9 mouse cellular contexts compared by ENCODE assay signal in genomic region chr6:118195108-118195507, GRCm38 (mm10). TPM values are rescaled to one million over a fixed set of nuclear protein-coding genes. Genes with fewer than 3 reads are reported as not detected.
DNase-seq lines count a peak whose midpoint lies in the region; ATAC-seq and TF ChIP-seq lines count a peak whose summit lies in the region.
"Had no signal": no experiment of that assay in that cellular context is flagged by ENCODE, and none has a peak within 500 bp of the region (broad histone marks: within the 10 kb centered on the region; RNA-seq: fewer than 3 reads in every experiment).

No protein-coding gene starts in this region.

- no peak overlapping the region for H3K4me3 ChIP-seq in midbrain, embryonic 10.5 days
- H3K4me3 ChIP-seq in midbrain, embryonic 13.5 days (replicated peaks): no peak overlapping the region
- H3K4me3 ChIP-seq in kidney, embryonic 14.5 days (ENCODE audit: low read length): peak overlapping the region; percentile 65; the same call in 1 of the 2 replicates
- no peak overlapping the region for H3K4me3 ChIP-seq in liver, embryonic 14.5 days (ENCODE audit: insufficient read depth in 1 of 2, low read depth in 2 of 2, low read length in 2 of 2)
- H3K4me3 ChIP-seq: lung, embryonic 15.5 days had no signal

- TF ChIP-seq EP300 in liver, embryonic 14.5 days (IDR thresholded peaks at IDR 0.05; ENCODE audit: low read depth): no peak

- peak; percentile 60 for TF ChIP-seq CTCF in liver, embryonic 14.5 days (IDR thresholded peaks at IDR 0.05; ENCODE audit: low read depth)

- H3K9ac ChIP-seq in midbrain, embryonic 13.5 days (replicated peaks): no peak overlapping the region
- 0 out of 2 replicates have a peak overlapping the region, but pooled peaks have one; percentile 23 for H3K9ac ChIP-seq in kidney, embryonic 14.5 days (ENCODE audit: low read depth, low read length)
- H3K9ac ChIP-seq in liver, embryonic 14.5 days (replicated peaks): no peak overlapping the region
- H3K9ac ChIP-seq: lung, embryonic 15.5 days had no signal

- no peaks in the 10 kb centered on the region for H3K9me3 ChIP-seq in midbrain, embryonic 10.5 days (replicated peaks)
- H3K9me3 ChIP-seq in midbrain, embryonic 13.5 days: no peaks in the 10 kb centered on the region
- no peaks in the 10 kb centered on the region for H3K9me3 ChIP-seq in kidney, embryonic 14.5 days (ENCODE audit: control insufficient read depth, low read length)
- no peaks in the 10 kb centered on the region for H3K9me3 ChIP-seq in liver, embryonic 14.5 days (ENCODE audit: control insufficient read depth, low read length)
- H3K9me3 ChIP-seq: lung, embryonic 15.5 days had no signal

- ATAC-seq in midbrain, embryonic 13.5 days: no peak
- ATAC-seq in kidney, embryonic 14.5 days (ENCODE audit: low FRiP score, low TSS enrichment): no peak
- ATAC-seq in liver, embryonic 14.5 days (ENCODE audit: insufficient read depth): no peak

- no peaks in the 10 kb centered on the region for H3K36me3 ChIP-seq in midbrain, embryonic 10.5 days
- H3K36me3 ChIP-seq in midbrain, embryonic 13.5 days: no peaks in the 10 kb centered on the region
- H3K36me3 ChIP-seq in kidney, embryonic 14.5 days (ENCODE audit: control insufficient read depth, insufficient read depth, low read length): no peaks in the 10 kb centered on the region
- no peaks in the 10 kb centered on the region for H3K36me3 ChIP-seq in liver, embryonic 14.5 days (replicated peaks; ENCODE audit: control insufficient read depth, insufficient read depth, low read depth)
- H3K36me3 ChIP-seq: lung, embryonic 15.5 days had no signal

- H3K27ac ChIP-seq in midbrain, embryonic 10.5 days (replicated peaks): no peak overlapping the region
- H3K27ac ChIP-seq in midbrain, embryonic 13.5 days: no peak overlapping the region
- no peak overlapping the region for H3K27ac ChIP-seq in kidney, embryonic 14.5 days (ENCODE audit: low read depth, low read length)
- H3K27ac ChIP-seq in liver, embryonic 14.5 days: no peak overlapping the region
- H3K27ac ChIP-seq: lung, embryonic 15.5 days had no signal

- peaks cover 69% of the 10 kb centered on the region for H3K27me3 ChIP-seq in midbrain, embryonic 10.5 days (ENCODE audit: low read depth, poor library complexity, severe bottlenecking)
- H3K27me3 ChIP-seq in midbrain, embryonic 13.5 days: peaks cover 72% of the 10 kb centered on the region
- H3K27me3 ChIP-seq in kidney, embryonic 14.5 days (ENCODE audit: control insufficient read depth, insufficient read depth, low read length): peaks cover 49% of the 10 kb centered on the region
- peaks cover 47% of the 10 kb centered on the region for H3K27me3 ChIP-seq in liver, embryonic 14.5 days (ENCODE audit: control insufficient read depth, insufficient read depth, low read length)

- no peak overlapping the region for H3K4me2 ChIP-seq in midbrain, embryonic 13.5 days (replicated peaks)
- H3K4me2 ChIP-seq in kidney, embryonic 14.5 days (replicated peaks; ENCODE audit: low read depth, low read length): peak overlapping the region; percentile 19; the same call in 1 of the 2 replicates
- H3K4me2 ChIP-seq in liver, embryonic 14.5 days (ENCODE audit: low read depth): no peak overlapping the region
- H3K4me2 ChIP-seq: lung, embryonic 15.5 days had no signal

- DNase-seq in midbrain, embryonic 10.5 days (ENCODE audit: low spot score): peak; percentile 53
- peak; percentile 72 for DNase-seq in brain, adult 2 months (ENCODE audit: low read depth, low spot score)
- peak; percentile 22 to 55 for DNase-seq in frontal cortex, postnatal 14 days (ENCODE audit: low spot score in 2 of 2)
- no peak for DNase-seq in liver, embryonic 14.5 days (ENCODE audit: low read depth in 3 of 3, low spot score in 3 of 3)
- DNase-seq in retina, postnatal 1 day: peak; percentile 79
- no peak for DNase-seq in spleen, postnatal 36 days (ENCODE audit: low spot score in 2 of 2)

- 37% methylated on average over 8 of the region's 8 CpGs for WGBS in midbrain, embryonic 10.5 days
- 32% methylated on average over 8 of the region's 8 CpGs for WGBS in midbrain, embryonic 13.5 days
- 28% methylated on average over 8 of the region's 8 CpGs for WGBS in kidney, embryonic 14.5 days
- 23% methylated on average over 8 of the region's 8 CpGs for WGBS in liver, embryonic 14.5 days (ENCODE audit: insufficient replicate concordance)

- peaks cover 20% of the 10 kb centered on the region for H3K4me1 ChIP-seq in midbrain, embryonic 10.5 days
- peaks cover 13% of the 10 kb centered on the region for H3K4me1 ChIP-seq in midbrain, embryonic 13.5 days (replicated peaks)
- H3K4me1 ChIP-seq in kidney, embryonic 14.5 days (ENCODE audit: control insufficient read depth, insufficient read depth, low read length): 0 out of 2 replicates have a peak, but pooled peaks cover 3% of the 10 kb centered on the region
- H3K4me1 ChIP-seq in liver, embryonic 14.5 days (replicated peaks; ENCODE audit: control insufficient read depth in 2 of 2, insufficient read depth in 2 of 2, low read length in 1 of 2): no peaks in the 10 kb centered on the region

RNA-seq across cellular contexts. Expression of gene Ret, which starts 2.4 kb away (rescaled TPM):
- polyA plus RNA-seq in midbrain, embryonic 10.5 days (2016; fragmentation: Nextera tagmentation; extraction: Ambion mirVana): 1.2 and 2.1 TPM in 2 replicates
- polyA plus RNA-seq in midbrain, embryonic 13.5 days (2015; fragmentation: Nextera tagmentation; extraction: Ambion mirVana): 3.7 and 4.2 TPM in 2 replicates
- 9.9 and 20.6 TPM in 2 replicates for polyA plus RNA-seq in kidney, embryonic 14.5 days (2014; fragmentation: Nextera tagmentation; extraction: Ambion mirVana)
- 0.02 and 0.08 TPM in 2 replicates for polyA plus RNA-seq in liver, embryonic 14.5 days (2012; rRNA removed)
- polyA plus RNA-seq in liver, embryonic 14.5 days (2014; fragmentation: Nextera tagmentation; extraction: Ambion mirVana): not detected in 2 replicates

RNA-seq across cellular contexts. Expression of gene Csgalnact2, which starts 56.2 kb away (rescaled TPM):
- polyA plus RNA-seq in midbrain, embryonic 10.5 days (2016; fragmentation: Nextera tagmentation; extraction: Ambion mirVana): 6.3 and 6.5 TPM in 2 replicates
- polyA plus RNA-seq in midbrain, embryonic 13.5 days (2015; fragmentation: Nextera tagmentation; extraction: Ambion mirVana): 6.9 and 8.4 TPM in 2 replicates
- polyA plus RNA-seq in kidney, embryonic 14.5 days (2014; fragmentation: Nextera tagmentation; extraction: Ambion mirVana): 9.9 and 18.4 TPM in 2 replicates
- polyA plus RNA-seq in liver, embryonic 14.5 days (2012; rRNA removed): 3.0 and 4.5 TPM in 2 replicates
- 8.5 and 8.6 TPM in 2 replicates for polyA plus RNA-seq in liver, embryonic 14.5 days (2014; fragmentation: Nextera tagmentation; extraction: Ambion mirVana)

Comparison
In these comparisons a context has a peak if more than half of its experiments do, and no peak if none do; other contexts are left out.
1. DNase-seq: peak in midbrain, embryonic 10.5 days (single experiment), brain, adult 2 months (single experiment), frontal cortex, postnatal 14 days (2 of 2) and retina, postnatal 1 day (single experiment); none in liver, embryonic 14.5 days (0 of 3) and spleen, postnatal 36 days (0 of 2).